Mouse (Mus musculus): ENCODE measurements at regions not wholly inside any gene's neighbourhood (a gene's known extent, or its start where the extent isn't known, plus 50 kb on each side); places are given as distances from the start of the nearest gene placed in this dataset.
A peak's percentile ranks its signal among the peaks of the same experiment; 100 is the strongest.

GRCm38 (mm10) chr13:69294483-69294882 lies 239.1 kb upstream of the Nsun2 start:
- DNase-seq (ENCODE audit: low spot score in 2 of 2) = peak in 1 of 2 experiments; percentile 54

GRCm38 (mm10) chr13:69303316-69303715 lies 230.2 kb upstream of the Nsun2 start:
- DNase-seq (ENCODE audit: low spot score in 2 of 2) = peak in 1 of 2 experiments; percentile 23

GRCm38 (mm10) chr13:69330412-69331000 lies 203.0 kb upstream of the Nsun2 start:
- DNase-seq (ENCODE audit: low spot score in 2 of 2) = peak; percentile 55 to 67

- peak in 1 of 2 experiments; percentile 20 for DNase-seq (ENCODE audit: low spot score in 2 of 2)
Observed at GRCm38 (mm10) chr13:69331537-69332435, 201.8 kb upstream of the Nsun2 start.

GRCm38 (mm10) chr13:69343806-69344205 lies 189.7 kb upstream of the Nsun2 start:
- DNase-seq (ENCODE audit: low spot score in 2 of 2) = no peak

- DNase-seq (ENCODE audit: low spot score in 2 of 2) = peak; percentile 8 to 67
Observed at GRCm38 (mm10) chr13:69357435-69357834, 176.1 kb upstream of the Nsun2 start.

GRCm38 (mm10) chr13:69365880-69366490 lies 167.6 kb upstream of the Nsun2 start:
- no peak for DNase-seq (ENCODE audit: low spot score in 2 of 2)

GRCm38 (mm10) chr13:69373101-69373815 lies 160.3 kb upstream of the Nsun2 start:
- peak; percentile 9 to 15 for DNase-seq (ENCODE audit: low spot score in 2 of 2)

GRCm38 (mm10) chr13:69373816-69374142 lies 159.8 kb upstream of the Nsun2 start:
- DNase-seq (ENCODE audit: low spot score in 2 of 2) = no peak

GRCm38 (mm10) chr13:69380403-69380802 lies 153.1 kb upstream of the Nsun2 start:
- no peak for DNase-seq (ENCODE audit: low spot score in 2 of 2)

GRCm38 (mm10) chr13:69384767-69385166 lies 148.8 kb upstream of the Nsun2 start:
- DNase-seq (ENCODE audit: low spot score in 2 of 2) = no peak

GRCm38 (mm10) chr13:69392917-69393827 lies 140.4 kb upstream of the Nsun2 start:
- DNase-seq (ENCODE audit: low spot score in 2 of 2) = no peak

GRCm38 (mm10) chr13:69394544-69394943 lies 139.0 kb upstream of the Nsun2 start:
- no peak for DNase-seq (ENCODE audit: low spot score in 2 of 2)

GRCm38 (mm10) chr13:69410359-69410758 lies 123.2 kb upstream of the Nsun2 start:
- DNase-seq (ENCODE audit: low spot score in 2 of 2) = no peak

GRCm38 (mm10) chr13:69414813-69415212 lies 118.7 kb upstream of the Nsun2 start:
- DNase-seq (ENCODE audit: low spot score in 2 of 2) = peak in 1 of 2 experiments; percentile 33

GRCm38 (mm10) chr13:69416726-69417125 lies 116.8 kb upstream of the Nsun2 start:
- no peak for DNase-seq (ENCODE audit: low spot score in 2 of 2)

GRCm38 (mm10) chr13:69417855-69418478 lies 115.6 kb upstream of the Nsun2 start:
- no peak for DNase-seq (ENCODE audit: low spot score in 2 of 2)

- DNase-seq (ENCODE audit: low spot score in 2 of 2) = no peak
Observed at GRCm38 (mm10) chr13:69420166-69420565, 113.4 kb upstream of the Nsun2 start.

GRCm38 (mm10) chr13:69421966-69422365 lies 111.6 kb upstream of the Nsun2 start:
- DNase-seq (ENCODE audit: low spot score in 2 of 2) = no peak

GRCm38 (mm10) chr13:69426117-69426516 lies 107.4 kb upstream of the Nsun2 start:
- DNase-seq (ENCODE audit: low spot score in 2 of 2) = no peak

GRCm38 (mm10) chr13:69429596-69429995 lies 104.0 kb upstream of the Nsun2 start:
- DNase-seq (ENCODE audit: low spot score in 2 of 2) = no peak

Data from left cerebral cortex, adult 9 months (tissue).